ENCODE assay signal across 9 mouse cellular contexts in genomic region chrX:102660712-102661111, GRCm38 (mm10). TPM values are rescaled to one million over a fixed set of nuclear protein-coding genes. Genes with fewer than 3 reads are reported as not detected.
A peak's percentile ranks its signal among the peaks of the same experiment; 100 is the strongest.
DNase-seq lines count a peak whose midpoint lies in the region; ATAC-seq and TF ChIP-seq lines count a peak whose summit lies in the region.
"Had no signal": no experiment of that assay in that cellular context is flagged by ENCODE, and none has a peak within 500 bp of the region (broad histone marks: within the 10 kb centered on the region; RNA-seq: fewer than 3 reads in every experiment).

No protein-coding gene starts in this region.

- no peak for ATAC-seq in G1E (ENCODE audit: extremely low read depth, insufficient number of reproducible peaks, low FRiP score, poor library complexity, severe bottlenecking)
- no peak for ATAC-seq in kidney, postnatal 0 days (replicated peaks; ENCODE audit: low FRiP score, low read depth)

- H3K36me3 ChIP-seq in kidney, adult 2 months (ENCODE audit: control insufficient read depth, insufficient read depth, low read length): no peaks in the 10 kb centered on the region
- no peaks in the 10 kb centered on the region for H3K36me3 ChIP-seq in G1E (replicated peaks)
- no peaks in the 10 kb centered on the region for H3K36me3 ChIP-seq in kidney, postnatal 0 days (ENCODE audit: insufficient read depth, low read length)

- no peak for TF ChIP-seq POLR2A in kidney, adult 2 months (IDR thresholded peaks at IDR 0.05; ENCODE audit: low read depth, low read length)

- no peak overlapping the region for H3K4me3 ChIP-seq in kidney, adult 2 months (ENCODE audit: insufficient read depth, low read depth, low read length)
- H3K4me3 ChIP-seq in G1E (ENCODE audit: low read depth, low read length): no peak overlapping the region
- no peak overlapping the region for H3K4me3 ChIP-seq in kidney, postnatal 0 days (replicated peaks; ENCODE audit: low read depth, low read length)

- 17% methylated on average over 3 of the region's 3 CpGs for WGBS in kidney, adult 2 months
- 22% methylated on average over 3 of the region's 3 CpGs for WGBS in kidney, postnatal 0 days

- peak; percentile 36 for DNase-seq in kidney, adult 2 months
- DNase-seq in kidney, adult 11 months: no peak
- peak; percentile 20 to 42 for DNase-seq in B cell, adult 2 months
- peak; percentile 3 for DNase-seq in G1E (ENCODE audit: low spot score)
- DNase-seq in kidney, postnatal 0 days (ENCODE audit: low spot score): peak; percentile 7
- DNase-seq in cerebellum, postnatal 4 days (ENCODE audit: low spot score in 2 of 2): no peak
- no peak for DNase-seq in cerebellum, postnatal 36 days
- DNase-seq: cerebellum, adult 9-11 months had no signal

- peak; percentile 19; the same call in 1 of the 2 replicates for TF ChIP-seq CTCF in kidney, adult 2 months (conservative IDR thresholded peaks at IDR 0.05; ENCODE audit: insufficient read depth, insufficient read length, low read depth, low read length)
- TF ChIP-seq CTCF in G1E (IDR thresholded peaks at IDR 0.05; ENCODE audit: low read depth, low read length): no peak
- TF ChIP-seq CTCF in kidney, postnatal 0 days (IDR thresholded peaks at IDR 0.05; ENCODE audit: low read depth): peak; percentile 63

- no peaks in the 10 kb centered on the region for H3K27me3 ChIP-seq in kidney, adult 2 months (replicated peaks; ENCODE audit: control insufficient read depth, insufficient read depth, low read length)
- H3K27me3 ChIP-seq in G1E (ENCODE audit: insufficient read depth, low read length): no peaks in the 10 kb centered on the region
- H3K27me3 ChIP-seq in kidney, postnatal 0 days (ENCODE audit: insufficient read depth, low read length): no peaks in the 10 kb centered on the region

- H3K9me3 ChIP-seq in G1E (replicated peaks): no peaks in the 10 kb centered on the region
- no peaks in the 10 kb centered on the region for H3K9me3 ChIP-seq in kidney, postnatal 0 days (replicated peaks; ENCODE audit: low read length)

- no peaks in the 10 kb centered on the region for H3K4me1 ChIP-seq in kidney, adult 2 months (ENCODE audit: control insufficient read depth, insufficient read depth, low read length)
- H3K4me1 ChIP-seq in G1E (ENCODE audit: insufficient read depth, low read depth, low read length): no peaks in the 10 kb centered on the region
- no peaks in the 10 kb centered on the region for H3K4me1 ChIP-seq in kidney, postnatal 0 days (replicated peaks; ENCODE audit: insufficient read depth, low read length)

- H3K4me2 ChIP-seq in kidney, postnatal 0 days (ENCODE audit: low read length): no peak overlapping the region

- H3K27ac ChIP-seq in kidney, adult 2 months (ENCODE audit: insufficient read depth, low read depth, low read length): no peak overlapping the region
- H3K27ac ChIP-seq in kidney, postnatal 0 days: no peak overlapping the region

- no peak overlapping the region for H3K9ac ChIP-seq in kidney, postnatal 0 days (ENCODE audit: low read depth, low read length)

RNA-seq across cellular contexts. Expression of gene Phka1, which starts 16.7 kb away (rescaled TPM):
- polyA plus RNA-seq in kidney, adult 2 months (2012; rRNA removed): 5.6 and 6.1 TPM in 2 replicates
- total RNA-seq in G1E (2014; fragmentation: Nextera tagmentation): 7.7 and 8.2 TPM in 2 replicates
- 5.5 and 5.8 TPM in 2 replicates for total RNA-seq in G1E (2017)
- 1.1 and 1.2 TPM in 2 replicates for polyA plus RNA-seq in G1E (2012)
- 3.8 and 4.0 TPM in 2 replicates for polyA plus RNA-seq in kidney, postnatal 0 days (2015; fragmentation: Nextera tagmentation; extraction: Ambion mirVana)

RNA-seq across cellular contexts. Expression of gene Gm3880, which starts 26.1 kb away (rescaled TPM):
- polyA plus RNA-seq in kidney, adult 2 months (2012; rRNA removed): not detected in 2 replicates
- total RNA-seq in G1E (2014; fragmentation: Nextera tagmentation): not detected in 2 replicates
- total RNA-seq in G1E (2017): not detected in 2 replicates
- polyA plus RNA-seq in G1E (2012): not detected in 2 replicates
- not detected in 2 replicates for polyA plus RNA-seq in kidney, postnatal 0 days (2015; fragmentation: Nextera tagmentation; extraction: Ambion mirVana)
- polyA plus RNA-seq: heart, embryonic 16.5 days had no signal

RNA-seq across cellular contexts. Expression of gene Gm9112, which starts 46.7 kb away (rescaled TPM):
- polyA plus RNA-seq in kidney, adult 2 months (2012; rRNA removed): not detected in 2 replicates
- total RNA-seq in G1E (2014; fragmentation: Nextera tagmentation) (not detected in 2 replicates), G1E (2017) (not detected in 2 replicates)
- polyA plus RNA-seq in G1E (2012): not detected in 2 replicates
- not detected in 2 replicates for polyA plus RNA-seq in kidney, postnatal 0 days (2015; fragmentation: Nextera tagmentation; extraction: Ambion mirVana)
- polyA plus RNA-seq: heart, embryonic 16.5 days had no signal

RNA-seq across cellular contexts. Expression of gene Dmrtc1b, which starts 47.0 kb away (rescaled TPM):
- polyA plus RNA-seq in kidney, adult 2 months (2012; rRNA removed): not detected in 2 replicates
- not detected in 2 replicates for total RNA-seq in G1E (2014; fragmentation: Nextera tagmentation)
- total RNA-seq in G1E (2017): not detected in 2 replicates
- not detected in 2 replicates for polyA plus RNA-seq in G1E (2012)
- not detected in 2 replicates for polyA plus RNA-seq in kidney, postnatal 0 days (2015; fragmentation: Nextera tagmentation; extraction: Ambion mirVana)
- polyA plus RNA-seq: heart, embryonic 16.5 days had no signal

Comparison
In these comparisons a context has a peak if more than half of its experiments do, and no peak if none do; other contexts are left out.
1. DNase-seq: peak in kidney, adult 2 months (single experiment), B cell, adult 2 months (2 of 2), G1E (single experiment) and kidney, postnatal 0 days (single experiment); none in kidney, adult 11 months (single experiment), cerebellum, postnatal 4 days (0 of 2) and cerebellum, postnatal 36 days (0 of 2).